Mouse (Mus musculus) ES-E14 (cell line): ENCODE measurements at regions not wholly inside any gene's neighbourhood (a gene's known extent, or its start where the extent isn't known, plus 50 kb on each side); places are given as distances from the start of the nearest gene placed in this dataset.

ENCODE experiments used
- DNase-seq: peaks from one replicate; pipeline ENCODE4 v3.0.0-alpha.2; 2013; ENCODE audit warnings: low read depth, low spot score
- H3K27ac ChIP-seq: 2 replicates; pipeline ENCODE4 v1.5.1; 2012; ENCODE audit warnings: low read depth, mild to moderate bottlenecking, low read length, moderate library complexity, mixed read lengths; ENCODE audit not compliant: poor library complexity, insufficient read depth, severe bottlenecking
- H3K36me3 ChIP-seq: 2 replicates; pipeline ENCODE4 v1.6.1; 2012; ENCODE audit warnings: mild to moderate bottlenecking, low read length, moderate library complexity, mixed read lengths; ENCODE audit not compliant: control insufficient read depth, poor library complexity, insufficient read depth, severe bottlenecking
- H3K4me1 ChIP-seq, 2 experiments: fragments of 150-350 bp in 1 of 2; sonication (generic) in 1 of 2; 2 replicates each; pipeline ENCODE4 v1.6.1; 2012; ENCODE audit warnings: low read length in 2 of 2, mild to moderate bottlenecking in 1 of 2, mixed read lengths in 1 of 2; ENCODE audit not compliant: control insufficient read depth in 2 of 2, insufficient read depth in 2 of 2, poor library complexity in 1 of 2
- H3K4me3 ChIP-seq, 2 experiments: fragments of 150-350 bp in 1 of 2; sonication (generic) in 1 of 2; 2 replicates each; pipeline ENCODE4 v1.5.1; 2012; ENCODE audit warnings: low read length in 2 of 2, low read depth in 1 of 2, mild to moderate bottlenecking in 1 of 2, mixed read lengths in 1 of 2; ENCODE audit not compliant: insufficient read depth in 1 of 2, poor library complexity in 1 of 2, severe bottlenecking in 1 of 2
- H3K9ac ChIP-seq: 2 replicates; pipeline ENCODE4 v1.6.1; 2012; ENCODE audit warnings: low read depth, mild to moderate bottlenecking, low read length, mixed read lengths; ENCODE audit not compliant: poor library complexity, insufficient read depth, severe bottlenecking
- H3K9me3 ChIP-seq: fragments of 150-350 bp; sonication (generic); 2 replicates; pipeline ENCODE4 v1.6.1; 2012; ENCODE audit warnings: low read depth, mild to moderate bottlenecking, low read length; ENCODE audit not compliant: control insufficient read depth, insufficient read depth
- CHD2 ChIP-seq: IDR thresholded peaks from 2 replicates; pipeline ENCODE4 v1.6.1; 2014; ENCODE audit warnings: mild to moderate bottlenecking, low read depth, low read length, inconsistent platforms
- HCFC1 ChIP-seq: IDR thresholded peaks from 2 replicates; pipeline ENCODE4 v1.6.1; 2012; ENCODE audit warnings: low read length, inconsistent platforms, borderline replicate concordance; ENCODE audit not compliant: insufficient read depth
- MAFK ChIP-seq: IDR thresholded peaks from 2 replicates; pipeline ENCODE4 v1.6.1; 2014; ENCODE audit warnings: mild to moderate bottlenecking, low read depth, low read length, inconsistent platforms; ENCODE audit not compliant: insufficient read depth
- ZC3H11A ChIP-seq: IDR thresholded peaks from 2 replicates; pipeline ENCODE4 v1.6.1; 2012; ENCODE audit warnings: low read depth, mild to moderate bottlenecking, inconsistent platforms, low read length, borderline replicate concordance
- ZNF384 ChIP-seq: IDR thresholded peaks from 2 replicates; pipeline ENCODE4 v1.6.1; 2012; ENCODE audit warnings: low read depth, low read length, inconsistent platforms
- in situ Hi-C, 2 experiments: fragments of 600-800 bp; cut with MboI; formaldehyde crosslinking; loops; one replicate each; pipeline ENCODE4 v1.15.1; 2025; ENCODE audit warnings: low sequenced_read_pairs in 2 of 2, inconsistent platforms in 1 of 2; ENCODE audit not compliant: unreplicated experiment in 2 of 2

- Histone ChIP-seq H3K9ac (no peak overlapping the region), H3K9me3 (no peaks in the 10 kb centered on the region), H3K27ac (no peak overlapping the region), H3K4me1 (no peaks in the 10 kb centered on the region), H3K4me3 (no peak overlapping the region), H3K36me3 (no peaks in the 10 kb centered on the region)
- TF ChIP-seq MAFK (no peak), CHD2 (no peak), ZNF384 (no peak), HCFC1 (no peak), ZC3H11A (no peak)
- in situ Hi-C loops = no loop called here
- DNase-seq = no peak
These were observed 77.2 kb upstream of the Ralgps2 start for GRCm38 (mm10) chr1:157016625-157017024.

GRCm38 (mm10) chr1:157014532-157015497 is 75.4 kb upstream of the Ralgps2 start:
- DNase-seq = no peak
- in situ Hi-C loops = no loop called here
- H3K4me3 ChIP-seq = no peak overlapping the region
- no peaks in the 10 kb centered on the region for H3K4me1 ChIP-seq
- no peaks in the 10 kb centered on the region for H3K36me3 ChIP-seq
- H3K9me3 ChIP-seq = no peaks in the 10 kb centered on the region
- no peak overlapping the region for H3K9ac ChIP-seq
- H3K27ac ChIP-seq = no peak overlapping the region
- no peak for TF ChIP-seq ZC3H11A
- no peak for TF ChIP-seq MAFK
- no peak for TF ChIP-seq HCFC1
- TF ChIP-seq ZNF384 = no peak
- no peak for TF ChIP-seq CHD2

- Histone ChIP-seq H3K27ac (no peak overlapping the region), H3K4me3 (no peak overlapping the region), H3K9me3 (no peaks in the 10 kb centered on the region), H3K4me1 (no peaks in the 10 kb centered on the region), H3K9ac (no peak overlapping the region), H3K36me3 (no peaks in the 10 kb centered on the region)
- no peak for TF ChIP-seq ZC3H11A
- no peak for TF ChIP-seq ZNF384
- TF ChIP-seq MAFK = no peak
- TF ChIP-seq HCFC1 = no peak
- no peak for TF ChIP-seq CHD2
- in situ Hi-C loops = no loop called here
- DNase-seq = no peak
These were observed 74.2 kb upstream of the Ralgps2 start for GRCm38 (mm10) chr1:157013669-157014048.

GRCm38 (mm10) chr1:157012950-157013668 is 73.7 kb upstream of the Ralgps2 start:
- no peak overlapping the region for H3K27ac ChIP-seq
- DNase-seq = no peak
- no peak for TF ChIP-seq ZNF384
- TF ChIP-seq CHD2 = no peak
- TF ChIP-seq HCFC1 = no peak
- no peak for TF ChIP-seq MAFK
- no peak for TF ChIP-seq ZC3H11A
- no peak overlapping the region for H3K9ac ChIP-seq
- H3K4me3 ChIP-seq = no peak overlapping the region
- H3K9me3 ChIP-seq = no peaks in the 10 kb centered on the region
- in situ Hi-C loops = no loop called here
- no peaks in the 10 kb centered on the region for H3K36me3 ChIP-seq
- no peaks in the 10 kb centered on the region for H3K4me1 ChIP-seq
